Mouse (Mus musculus) forebrain, postnatal 0 days (tissue): ENCODE data around the gene Arf4. TPM values are rescaled to one million over a fixed set of nuclear protein-coding genes. Genes with fewer than 3 reads are reported as not detected.
"Not testable (repeated sequence)": the region's sequence is repeated elsewhere in the genome, so short reads cannot be mapped to it uniquely, and the experiment has no call there.

Experiments used
- ATAC-seq: fragments of 200-750 bp; cut with Nextera tagmentation; 2 replicates; pipeline ENCODE4 v1.8.0; 2017; ENCODE audit warnings: mild to moderate bottlenecking, moderate library complexity
- DNase-seq: peaks from one replicate; pipeline ENCODE4 v3.0.0-alpha.2; 2015
- H3K27ac ChIP-seq: fragments of 300-500 bp; sonication (generic); 2 replicates; pipeline ENCODE4 v1.5.1; 2014; ENCODE audit warnings: low read depth, mild to moderate bottlenecking, antibody characterized with exemption, low read length, moderate library complexity, mixed read lengths
- H3K27me3 ChIP-seq: fragments of 300-500 bp; sonication (generic); 2 replicates; pipeline ENCODE4 v1.6.1; 2014; ENCODE audit warnings: mild to moderate bottlenecking, low read length, mixed read lengths; ENCODE audit not compliant: insufficient read depth
- H3K36me3 ChIP-seq: fragments of 300-500 bp; sonication (generic); 2 replicates; pipeline ENCODE4 v1.6.1; 2014; ENCODE audit warnings: mild to moderate bottlenecking, moderate library complexity; ENCODE audit not compliant: insufficient read depth
- H3K4me1 ChIP-seq: fragments of 300-500 bp; sonication (generic); 2 replicates; pipeline ENCODE4 v1.6.1; 2014; ENCODE audit warnings: antibody characterized with exemption; ENCODE audit not compliant: insufficient read depth
- H3K4me2 ChIP-seq: fragments of 300-500 bp; sonication (generic); 2 replicates; pipeline ENCODE4 v1.6.1; 2014; ENCODE audit warnings: low read depth, mild to moderate bottlenecking, moderate library complexity
- H3K4me3 ChIP-seq: fragments of 300-500 bp; sonication (generic); 2 replicates; pipeline ENCODE4 v1.5.1; 2014; ENCODE audit warnings: low read depth, low read length, mixed read lengths
- H3K9ac ChIP-seq: fragments of 300-500 bp; sonication (generic); 2 replicates; pipeline ENCODE4 v1.6.1; 2014; ENCODE audit warnings: mild to moderate bottlenecking
- H3K9me3 ChIP-seq: fragments of 300-500 bp; sonication (generic); 2 replicates; pipeline ENCODE4 v1.6.1; 2016; ENCODE audit warnings: low read length
- CTCF ChIP-seq: sonication (generic); IDR thresholded peaks from 2 replicates; pipeline ENCODE4 v1.5.1; 2016; ENCODE audit warnings: antibody characterized with exemption, control low read depth, low read depth
- WGBS: fragments of 180-500 bp; shearing (Covaris S2); extraction: QIAGEN DNeasy Blood & Tissue Kit; methylation state at CpG from one replicate; pipeline ENCODE4 v1.1.7; 2014; 5-methylcytosine and 5-hydroxymethylcytosine counted together
- microRNA-seq, 2 experiments: library from miRNA; unstranded; fragments of <30 nt; microRNA quantifications; one replicate each; pipeline ENCODE4; 2016
- polyA plus RNA-seq: library from polyadenylated mRNA; unstranded; fragments of >200 nt; fragmentation: Nextera tagmentation; extraction: Ambion mirVana; gene quantifications from 2 replicates; pipeline ENCODE4 v1.2.1, GENCODE M21; 2015
- total RNA-seq: library from RNA; depleted of rRNA; stranded (reverse); fragments of >200 nt; gene quantifications from 2 replicates; pipeline ENCODE4 v1.2.3, GENCODE M21; 2014; rRNA removed

The Arf4 gene
- total and polyA plus RNA-seq, 2 experiments from 2014 or later: 182 to 521 TPM

- WGBS: 89% methylated on average over 3 of the region's 3 CpGs
- no peak for TF ChIP-seq CTCF
- Histone ChIP-seq H3K27ac (no peak within 1 kb of the TSS), H3K4me3 (no peak within 1 kb of the TSS), H3K9me3 (no peaks in the 10 kb centered on the region), H3K36me3 (no peaks in the 10 kb centered on the region), H3K4me1 (no peaks in the 10 kb centered on the region), H3K4me2 (no peak within 1 kb of the TSS), H3K9ac (no peak within 1 kb of the TSS), H3K27me3 (no peaks in the 10 kb centered on the region)
- DNase-seq (no peak), ATAC-seq (no peak)
Measured at GRCm38 (mm10) chr14:26692974-26693373, 55.1 kb downstream of the Arf4 start, which contains the start of gene Dnah12. Gene Dnah12 (plus strand): TSS chr14:26693274.

DNA sequence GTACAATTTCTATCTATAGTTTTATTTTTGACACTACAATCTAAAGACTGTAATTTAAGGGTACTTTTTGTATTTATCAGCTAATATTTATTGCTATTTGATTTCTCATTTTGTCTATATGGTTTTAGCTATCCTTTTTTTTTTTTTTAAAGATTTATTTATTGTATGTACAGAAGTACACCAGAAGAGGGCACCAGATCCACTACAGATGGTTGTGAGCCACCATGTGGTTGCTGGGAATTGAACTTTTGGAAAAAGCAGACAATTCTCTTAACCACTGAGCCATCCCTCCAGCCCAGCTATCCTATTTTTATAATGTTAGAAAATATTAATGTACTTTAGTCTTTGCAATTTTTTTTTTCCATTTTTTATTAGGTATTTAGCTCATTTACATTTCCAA, 60.0 kb downstream of the Arf4 start:
- ATAC-seq (no peak), DNase-seq (peak; percentile 32)
- H3K4me1 ChIP-seq: no peaks in the 10 kb centered on the region
- no peaks in the 10 kb centered on the region for H3K36me3 ChIP-seq
- no peaks in the 10 kb centered on the region for H3K9me3 ChIP-seq
- no peaks in the 10 kb centered on the region for H3K27me3 ChIP-seq
- H3K4me3 ChIP-seq: no peak overlapping the region
- H3K4me2 ChIP-seq: no peak overlapping the region
- peak; percentile 54 for TF ChIP-seq CTCF
- no peak overlapping the region for H3K9ac ChIP-seq
- no peak overlapping the region for H3K27ac ChIP-seq

DNA sequence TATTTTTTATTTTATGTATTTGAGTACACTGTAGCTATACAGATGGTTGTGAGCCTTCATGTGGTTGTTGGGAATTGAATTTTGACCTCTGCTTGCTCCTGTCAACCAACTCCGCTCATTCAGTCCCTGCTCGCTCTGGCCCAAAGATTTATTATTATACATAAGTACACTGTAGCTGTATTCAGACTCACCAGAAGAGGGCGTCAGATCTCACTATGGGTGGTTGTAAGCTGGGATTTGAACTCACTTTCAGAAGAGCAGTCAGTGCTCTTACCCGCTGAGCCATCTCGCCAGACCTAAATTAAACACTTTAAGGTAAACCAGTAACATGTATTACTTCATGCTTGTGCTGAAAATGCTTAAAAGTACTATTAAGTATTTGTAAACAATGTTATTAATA, 67.4 kb downstream of the Arf4 start:
- H3K4me2 ChIP-seq, ATAC-seq, H3K27me3 ChIP-seq, H3K27ac ChIP-seq, H3K4me1 ChIP-seq, H3K9me3 ChIP-seq, H3K36me3 ChIP-seq, DNase-seq, H3K9ac ChIP-seq, H3K4me3 ChIP-seq: not testable (repeated sequence)
- WGBS: 89% methylated on average over 5 of the region's 5 CpGs

Small RNAs within 50 kb of the gene (microRNA-seq; reads per million reads assigned to microRNA genes)
- 0.77 to 0.85 reads per million in 2 experiments for gene Mir7672

Other genes starting within 250 kb of the Arf4 start
- gene Slmap, start 103.1 kb upstream of the Arf4 start, total RNA-seq: 23.9 and 27.2 TPM in 2 replicates
- gene Slmap, start 103.1 kb upstream of the Arf4 start, polyA plus RNA-seq: 6.8 and 9.9 TPM in 2 replicates
- gene Dennd6a, start 64.2 kb upstream of the Arf4 start, total RNA-seq: 23.5 and 30.7 TPM in 2 replicates
- gene Dennd6a, start 64.2 kb upstream of the Arf4 start, polyA plus RNA-seq: 6.8 and 11.9 TPM in 2 replicates
- 15.7 and 21.1 TPM in 2 replicates for gene Pde12, start 31.8 kb downstream of the Arf4 start, total RNA-seq
- 10.7 and 10.9 TPM in 2 replicates for gene Pde12, start 31.8 kb downstream of the Arf4 start, polyA plus RNA-seq
- gene Dnah12, start 55.2 kb downstream of the Arf4 start, total RNA-seq: 0.38 and 0.67 TPM in 2 replicates
- 0.06 and 0.19 TPM in 2 replicates for gene Dnah12, start 55.2 kb downstream of the Arf4 start, polyA plus RNA-seq